Mouse (Mus musculus): Measurements from ENCODE around the gene Wdr91.

Gene Wdr91

DNA sequence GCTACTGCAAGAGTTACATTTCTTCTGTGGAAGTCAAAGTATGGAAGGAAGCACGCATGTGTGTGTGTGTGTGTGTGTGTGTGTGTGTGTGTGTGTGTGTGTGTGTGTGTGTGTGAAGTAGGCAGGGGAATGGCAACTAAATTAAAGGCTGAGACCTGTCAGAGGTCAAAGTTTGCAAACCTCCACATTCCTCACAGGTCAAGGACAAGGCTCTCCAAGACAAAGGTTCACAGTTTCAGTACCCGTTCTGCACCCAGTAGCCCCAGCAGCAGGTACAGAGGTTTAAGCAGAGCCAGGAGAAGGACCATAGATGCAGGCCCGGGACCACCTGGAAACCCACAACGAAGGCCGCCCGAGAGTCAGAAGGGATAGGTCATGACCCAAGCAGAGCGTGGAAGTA is 8.5 kb upstream of the Wdr91 start:
- DNase-seq (ENCODE audit: extremely low read depth, low read depth): no peak

DNA sequence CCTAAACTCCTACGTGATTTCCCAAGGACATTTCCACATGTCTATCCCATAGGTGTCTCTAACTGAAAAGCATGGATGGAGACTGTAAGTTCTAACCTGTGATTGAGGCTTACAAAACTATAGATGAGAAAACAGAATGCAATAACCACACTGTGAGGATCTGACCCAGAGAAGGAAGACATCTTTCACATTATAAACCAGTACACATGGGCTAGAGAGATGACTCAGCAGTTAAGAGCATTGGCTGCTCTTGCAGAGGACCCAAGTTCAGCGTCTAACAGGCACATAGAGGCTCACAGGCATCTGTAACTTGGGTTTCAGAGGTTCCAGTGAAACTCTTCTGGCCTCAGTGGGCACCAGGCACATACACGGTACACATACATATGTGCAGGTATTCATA is 3.8 kb upstream of the Wdr91 start:
- no peak for DNase-seq (ENCODE audit: extremely low read depth, low read depth)

DNA sequence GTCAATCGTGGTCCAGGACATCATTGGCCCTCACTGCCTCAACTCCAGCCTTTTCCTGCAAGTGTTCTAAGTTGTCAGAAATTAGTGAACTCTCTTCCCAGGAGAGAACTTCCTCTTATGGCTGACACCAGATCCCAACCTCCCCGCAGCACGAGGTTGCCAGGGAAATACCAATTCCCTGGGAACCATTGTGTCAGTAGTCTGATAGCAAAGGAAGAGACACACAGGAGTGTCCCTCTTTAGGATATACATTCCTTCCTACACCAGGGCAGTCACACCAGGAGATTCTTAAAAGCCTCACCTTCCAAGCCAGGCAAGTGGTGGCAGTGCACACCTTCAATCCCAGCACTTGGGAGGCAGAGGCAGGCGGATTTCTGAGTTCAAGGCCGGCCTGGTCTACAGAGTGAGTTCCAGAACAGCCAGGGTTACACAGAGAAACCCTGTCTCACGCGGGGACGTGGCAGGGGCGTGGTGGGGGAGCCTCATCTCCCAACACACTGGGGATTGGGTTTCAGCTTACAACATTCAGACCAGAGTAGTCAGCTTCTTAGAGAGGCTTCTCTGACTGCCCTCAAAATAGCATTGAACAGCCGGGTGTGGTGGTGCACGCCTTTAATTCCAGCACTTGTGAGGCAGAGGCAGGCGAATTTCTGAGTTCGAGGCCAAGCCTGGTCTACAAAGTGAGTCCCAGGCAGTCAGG is 2.8 kb upstream of the Wdr91 start:
- DNase-seq (ENCODE audit: extremely low read depth, low read depth): no peak

DNA sequence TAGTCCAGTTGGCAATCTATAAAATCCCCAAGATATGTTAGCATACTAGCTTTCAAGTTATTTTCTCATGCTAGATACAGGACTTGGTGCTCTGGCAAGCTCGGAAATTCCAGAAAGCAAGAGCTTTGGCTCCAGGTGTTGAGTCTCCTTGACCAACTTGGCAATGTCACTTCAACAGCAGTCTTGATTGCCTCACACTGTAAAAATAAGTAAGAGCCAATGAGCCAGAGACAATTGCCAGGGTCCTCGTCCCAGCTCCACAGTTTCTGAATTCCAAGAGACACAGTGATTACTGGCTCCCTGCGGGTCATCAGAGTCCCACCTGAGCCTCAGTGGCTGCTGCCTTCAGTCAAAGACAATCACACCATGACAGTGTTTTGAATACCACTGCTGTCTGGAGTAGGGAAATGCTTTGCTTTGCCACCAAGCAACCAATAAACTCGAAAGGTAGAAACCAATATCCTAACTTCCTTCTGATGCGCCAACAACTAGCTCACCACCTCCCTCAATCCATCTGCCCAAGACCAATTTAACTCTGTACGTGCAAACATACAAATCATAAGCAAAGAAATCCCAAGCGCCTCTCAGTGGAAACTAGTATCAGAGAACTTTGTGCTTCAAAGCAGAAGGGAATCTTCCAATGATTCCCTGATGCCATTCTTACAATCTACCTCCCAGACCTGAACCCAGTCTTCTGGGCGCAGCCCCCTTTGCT is 888 bp downstream of the Wdr91 start:
- DNase-seq (ENCODE audit: extremely low read depth, low read depth): no peak

DNA sequence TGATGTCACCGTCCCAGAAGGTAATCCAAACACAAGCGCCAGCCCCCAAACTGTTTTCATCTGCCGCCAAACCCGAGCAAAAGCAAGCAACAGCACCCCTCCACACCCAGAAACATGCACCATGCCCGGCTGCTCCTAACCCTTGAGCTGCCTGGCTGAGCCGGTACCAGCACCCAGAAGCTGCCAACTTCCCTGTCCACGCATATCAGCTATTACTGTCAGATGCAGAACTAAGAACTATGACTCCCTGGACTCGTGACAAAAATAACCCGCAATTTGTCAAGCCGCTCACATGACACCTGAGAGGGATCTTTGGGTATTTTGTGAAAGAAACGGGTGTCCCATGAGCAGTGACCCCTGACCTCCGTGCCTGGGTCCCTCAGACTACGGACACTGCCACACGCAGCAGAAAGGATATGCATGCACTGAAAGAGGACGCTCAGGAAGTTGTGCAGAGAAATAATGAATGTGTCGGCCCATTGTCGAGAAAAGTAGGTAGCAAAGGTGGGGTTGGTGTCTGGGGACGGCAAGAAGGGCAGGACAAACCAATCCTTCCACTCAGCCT is 2.9 kb downstream of the Wdr91 start:
- DNase-seq (ENCODE audit: extremely low read depth, low read depth): no peak

DNA sequence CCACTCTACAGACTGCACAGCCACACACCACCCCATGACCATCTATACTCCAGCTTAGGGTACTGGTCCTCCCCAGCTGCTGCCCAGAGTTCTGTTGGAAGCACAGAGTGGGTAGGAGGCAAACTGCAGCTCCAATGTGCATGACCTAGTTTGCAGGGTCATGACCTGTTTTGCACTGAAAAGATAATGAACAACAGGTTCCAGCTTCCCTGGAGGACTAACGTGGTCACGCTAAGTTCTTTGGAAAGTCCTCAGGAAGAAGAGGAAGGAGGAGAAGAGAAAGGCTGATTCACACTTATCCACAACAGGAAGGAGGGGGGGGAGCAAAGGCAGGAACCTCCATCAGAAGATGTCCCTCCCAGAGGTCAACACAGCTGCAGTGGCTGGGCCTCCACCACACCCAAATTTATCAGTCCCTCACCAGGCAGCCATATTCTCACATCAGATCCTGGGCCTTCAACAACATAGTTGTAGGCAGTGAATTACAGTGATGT is 3.5 kb downstream of the Wdr91 start:
- no peak for DNase-seq (ENCODE audit: extremely low read depth, low read depth)

DNA sequence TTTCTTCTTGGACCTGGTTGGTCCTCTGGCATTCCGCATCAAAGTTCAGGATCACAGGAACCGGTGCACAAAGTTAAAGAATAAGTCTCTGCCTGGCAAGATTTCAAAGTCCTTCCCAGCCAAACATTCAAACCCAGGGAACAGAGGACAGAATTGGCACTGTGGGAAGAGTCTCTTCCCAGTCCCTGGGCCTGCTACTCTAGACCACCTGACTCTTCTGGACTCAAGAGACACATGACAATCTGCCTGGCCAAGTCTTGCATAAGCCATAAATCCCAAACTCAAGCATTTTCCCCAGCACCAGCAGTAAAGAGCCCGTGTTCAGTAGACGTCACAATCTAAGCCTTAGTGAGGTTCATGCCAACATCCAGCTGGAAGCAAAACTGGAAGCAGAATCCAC is 4.0 kb downstream of the Wdr91 start:
- DNase-seq (ENCODE audit: extremely low read depth, low read depth): no peak

DNA sequence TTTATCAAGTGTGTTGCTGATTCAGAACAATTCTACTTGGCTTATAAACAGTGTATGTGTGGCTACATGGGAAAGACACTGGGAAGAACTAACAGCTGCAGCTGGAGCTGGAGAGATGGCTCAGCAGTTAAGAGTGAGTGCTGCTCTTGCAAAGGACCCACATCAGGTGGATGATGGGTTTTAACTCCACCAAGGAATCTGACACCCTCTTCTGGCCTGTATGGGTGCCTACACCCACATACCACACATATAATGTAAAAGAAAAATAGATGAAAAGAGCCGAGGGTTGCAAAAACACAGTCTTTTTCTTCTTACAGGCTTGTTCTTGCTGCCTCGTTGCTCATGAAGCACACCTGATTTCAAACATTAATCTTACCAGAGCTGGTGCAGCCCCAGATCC is 4.6 kb downstream of the Wdr91 start:
- no peak for DNase-seq (ENCODE audit: extremely low read depth, low read depth)

DNA sequence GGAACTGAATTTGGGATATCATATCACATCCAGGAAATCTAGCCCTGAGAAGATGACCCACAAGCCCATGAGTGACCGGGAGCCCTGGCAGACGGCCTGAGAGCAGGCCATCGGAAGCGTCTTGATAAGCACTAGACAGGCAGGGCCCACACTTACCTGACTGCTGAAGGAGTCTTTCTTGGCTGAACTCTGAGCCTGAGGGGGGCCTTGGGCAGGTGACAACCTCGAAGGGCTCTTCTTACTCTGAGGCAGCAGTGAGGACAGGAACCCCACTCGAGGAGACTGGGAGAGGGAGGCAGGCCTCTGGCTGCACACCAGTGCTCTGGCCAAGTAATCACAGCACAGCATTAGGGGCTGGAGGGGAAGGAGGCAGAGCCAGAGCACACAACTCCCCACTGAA is 6.3 kb downstream of the Wdr91 start:
- DNase-seq (ENCODE audit: extremely low read depth, low read depth): no peak

DNA sequence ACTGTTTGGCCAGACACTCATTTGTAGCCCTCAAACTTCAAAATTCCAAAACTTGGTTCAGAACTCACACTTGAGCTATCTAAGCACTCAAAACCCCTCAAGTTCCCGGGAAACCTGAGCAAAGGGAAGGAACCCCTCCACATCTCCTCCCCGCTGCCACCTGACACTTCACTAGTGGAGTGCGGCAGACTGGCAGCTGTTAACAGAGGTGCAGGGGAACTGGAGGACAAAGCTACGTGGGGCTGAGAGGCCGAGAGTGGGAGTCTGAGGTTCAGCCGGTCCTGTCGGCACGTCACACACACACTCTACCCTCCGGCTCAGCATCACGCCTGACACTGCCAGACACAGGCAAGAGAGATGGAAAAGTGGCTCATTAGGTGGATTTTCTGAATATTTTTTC is 6.8 kb downstream of the Wdr91 start:
- no peak for DNase-seq (ENCODE audit: extremely low read depth, low read depth)

DNA sequence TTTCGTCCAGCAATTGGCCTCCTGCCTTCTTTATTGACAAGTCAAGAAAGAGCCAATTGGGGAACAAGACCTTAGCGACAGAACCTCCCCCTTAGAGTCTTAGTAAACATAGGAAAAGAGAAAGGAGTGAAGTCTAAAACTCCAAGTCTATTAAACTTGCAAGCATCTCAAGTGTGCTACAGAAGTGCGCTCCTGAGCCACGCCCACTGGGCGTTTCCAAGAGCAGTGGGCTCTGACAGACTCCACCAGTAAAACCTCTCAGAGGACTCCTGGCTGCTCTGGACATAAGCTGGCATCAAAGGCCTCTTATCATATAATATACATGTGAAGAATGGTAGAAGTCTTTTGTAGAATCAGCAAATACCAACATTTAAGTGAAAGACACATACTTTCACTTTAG is 7.2 kb downstream of the Wdr91 start:
- DNase-seq (ENCODE audit: extremely low read depth, low read depth): no peak

DNA sequence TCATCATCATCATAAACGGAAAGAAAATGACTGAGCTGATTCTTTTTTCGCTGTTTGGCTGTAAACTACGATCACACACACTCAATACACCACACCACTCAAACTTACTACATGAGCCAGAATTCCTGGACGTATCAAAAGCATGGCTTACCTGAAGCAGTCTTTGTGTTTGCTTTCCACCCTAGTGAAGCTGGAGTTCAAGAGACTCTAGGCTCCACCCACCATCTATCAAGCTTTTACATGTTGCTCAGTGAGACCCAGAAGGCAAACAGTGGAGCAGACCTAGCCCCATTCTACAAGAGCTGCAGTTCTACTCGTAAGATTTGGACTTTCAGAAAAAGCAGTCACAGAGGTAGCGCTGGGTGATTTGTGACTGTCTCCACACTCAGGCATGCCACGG is 8.1 kb downstream of the Wdr91 start:
- DNase-seq (ENCODE audit: extremely low read depth, low read depth): no peak

DNA sequence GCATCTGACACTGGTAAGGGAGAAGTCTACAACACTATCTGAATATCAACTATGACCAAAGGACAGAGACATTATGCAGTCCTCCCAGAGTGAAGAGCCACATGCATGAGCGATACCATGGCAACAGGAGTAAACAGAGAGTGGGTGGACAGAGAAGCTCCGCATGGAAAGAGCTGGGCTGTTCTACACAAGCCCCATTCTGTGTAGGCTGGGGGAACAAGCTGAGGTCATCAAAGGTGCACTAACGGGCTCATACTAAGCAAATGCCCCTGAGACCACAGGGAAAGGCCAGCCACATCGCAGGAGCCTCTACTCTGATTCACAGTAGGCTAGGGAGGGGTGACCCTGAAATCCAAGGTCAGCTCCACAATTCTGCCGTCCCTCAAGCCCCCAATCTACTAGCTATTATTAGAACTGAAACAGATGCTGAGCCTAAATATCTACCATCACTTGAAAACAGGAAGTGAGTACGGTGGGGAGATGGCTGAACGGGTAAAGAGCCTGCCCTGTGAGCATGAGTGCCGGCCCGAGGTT is 8.7 kb downstream of the Wdr91 start:
- DNase-seq (ENCODE audit: extremely low read depth, low read depth): no peak

DNA sequence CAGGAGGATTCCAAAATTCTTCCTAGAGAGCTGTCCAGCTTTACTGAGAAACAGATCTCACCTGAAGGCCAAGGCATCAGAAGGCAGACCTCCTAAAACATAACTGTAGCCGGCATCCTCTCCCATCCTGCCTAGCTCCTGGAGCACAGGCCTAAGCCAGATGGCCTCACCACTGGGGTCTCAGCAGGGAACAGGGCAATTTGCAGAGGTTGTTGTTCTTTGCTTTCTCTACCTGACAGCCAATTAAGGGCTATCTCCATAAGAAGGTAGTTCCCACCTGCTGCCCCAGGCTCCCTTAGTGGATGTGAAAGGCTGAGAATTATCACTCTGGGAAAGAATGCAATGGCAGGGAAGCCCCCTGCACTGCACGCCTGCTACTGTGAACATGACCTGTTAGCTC is 9.7 kb downstream of the Wdr91 start:
- DNase-seq (ENCODE audit: extremely low read depth, low read depth): no peak

DNA sequence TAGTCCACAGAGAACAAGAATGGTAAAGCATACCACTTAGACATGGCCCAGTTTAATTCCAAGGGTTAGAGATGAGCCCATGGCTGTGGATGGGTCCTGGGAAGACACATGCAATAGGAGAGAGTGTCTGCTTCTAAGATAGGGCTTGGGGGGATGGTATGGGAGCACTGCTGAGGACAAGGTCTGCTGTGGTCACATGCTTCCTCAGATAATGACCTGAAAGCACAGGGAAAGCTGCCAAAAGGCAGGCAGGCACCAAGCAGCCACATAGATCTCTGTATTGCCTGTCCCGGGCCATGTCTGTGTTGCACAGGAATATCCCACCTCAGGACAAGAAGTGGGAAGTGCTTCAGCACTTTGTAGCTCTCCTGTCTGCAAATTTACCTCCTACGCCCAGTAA is 11.5 kb downstream of the Wdr91 start:
- DNase-seq (ENCODE audit: extremely low read depth, low read depth): no peak

DNA sequence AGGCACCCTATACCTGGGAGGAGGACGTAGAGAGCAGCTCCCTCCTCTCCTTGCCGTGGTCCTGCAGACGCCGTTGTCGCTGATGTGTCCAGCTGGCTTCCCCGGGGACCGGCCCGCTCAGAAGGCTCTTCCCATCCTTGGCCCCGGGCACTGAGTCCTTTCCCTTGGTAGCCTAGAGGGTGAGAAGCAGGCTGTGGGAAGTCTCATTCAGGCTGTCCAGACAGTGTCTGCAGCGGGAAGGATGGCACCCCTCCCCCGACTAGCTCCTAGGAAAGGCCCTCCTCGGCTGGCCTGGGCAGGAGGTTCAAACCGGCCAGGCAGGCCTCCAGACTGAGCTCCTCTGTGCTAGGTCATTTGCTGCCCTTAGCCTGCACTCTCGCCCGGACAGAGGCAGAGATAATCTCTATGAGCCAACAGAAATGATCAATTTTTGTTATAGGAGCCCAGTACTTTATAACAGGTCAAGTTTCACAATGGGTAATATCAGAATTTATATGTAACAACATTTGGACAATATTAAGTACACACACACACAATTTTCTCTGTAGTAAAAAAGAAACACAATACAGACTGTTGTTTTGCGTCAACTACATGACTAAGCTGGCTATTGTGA is 14.4 kb downstream of the Wdr91 start:
- DNase-seq (ENCODE audit: extremely low read depth, low read depth): no peak

DNA sequence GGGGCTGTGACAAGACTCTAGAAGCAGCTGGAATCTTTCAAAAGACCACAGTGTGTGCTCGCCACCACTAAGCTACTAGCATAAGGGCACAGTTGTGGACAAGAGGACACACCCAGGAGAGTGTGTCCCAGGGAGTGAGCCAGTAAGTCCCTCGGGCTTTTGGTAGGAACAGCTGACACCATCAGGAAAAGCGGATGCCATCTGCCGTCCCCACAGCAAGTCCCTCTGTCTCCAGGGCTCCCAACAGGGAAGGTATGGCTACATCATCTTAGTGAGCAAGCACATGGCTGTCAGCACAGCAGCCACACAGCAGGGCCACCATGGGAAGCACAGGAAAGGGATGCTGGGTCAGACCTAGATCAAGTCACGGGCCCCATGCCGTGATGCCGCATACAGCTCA is 15.1 kb downstream of the Wdr91 start:
- DNase-seq (ENCODE audit: extremely low read depth, low read depth): no peak

DNA sequence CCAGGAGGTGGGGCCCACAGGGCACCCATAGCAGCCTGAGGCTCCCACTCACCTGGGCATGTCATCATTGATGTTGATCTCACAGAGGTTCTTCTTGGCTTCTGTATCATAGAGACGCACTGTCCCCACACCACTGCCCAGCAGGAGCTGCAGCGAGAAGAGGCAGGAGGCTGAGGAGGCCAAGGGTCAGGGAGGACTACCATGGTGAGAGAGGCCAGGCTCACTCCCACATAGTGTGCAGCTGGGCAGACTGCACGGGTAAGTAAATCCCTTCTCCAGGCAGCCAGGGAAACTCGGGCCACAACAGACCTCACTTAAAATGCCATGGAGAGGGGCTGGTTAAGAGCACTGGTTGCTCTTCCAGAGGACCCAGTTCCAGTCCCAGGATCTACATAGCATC is 21.5 kb downstream of the Wdr91 start:
- no peak for DNase-seq (ENCODE audit: extremely low read depth, low read depth)

DNA sequence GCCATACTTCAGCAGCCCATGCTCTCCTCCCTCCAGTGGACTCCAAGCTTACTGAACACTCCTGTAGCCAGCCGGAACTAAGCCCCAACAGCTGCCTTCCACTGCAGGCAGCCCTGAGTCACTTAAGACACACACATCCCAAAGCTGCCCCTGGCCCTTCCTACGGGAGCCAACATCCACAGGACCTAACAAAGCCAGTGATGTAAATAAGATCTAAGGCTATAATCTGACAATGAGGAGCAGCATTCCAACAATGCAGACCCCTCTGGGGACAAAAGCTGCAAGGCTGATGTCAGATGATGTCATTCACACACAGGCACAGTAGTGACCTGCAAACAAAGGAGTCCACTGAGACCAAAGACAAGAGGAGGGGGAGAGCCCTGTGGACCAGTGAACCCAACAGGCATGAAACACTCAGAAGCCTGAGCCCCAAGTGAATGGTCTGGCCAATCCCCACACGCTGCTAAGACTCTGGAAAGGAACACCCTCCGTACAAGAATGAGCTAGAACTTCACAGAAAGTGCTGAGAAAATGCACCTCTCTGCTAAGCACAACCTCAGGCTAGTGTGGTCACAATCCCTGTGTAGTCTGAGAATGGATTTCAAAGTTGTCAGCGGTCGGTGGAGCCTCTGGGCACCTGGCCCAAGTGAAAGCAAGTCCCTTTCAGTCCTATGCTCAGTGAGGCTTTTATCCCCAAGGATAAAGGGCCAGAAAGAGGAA is 23.4 kb downstream of the Wdr91 start:
- DNase-seq (ENCODE audit: extremely low read depth, low read depth): no peak

DNA sequence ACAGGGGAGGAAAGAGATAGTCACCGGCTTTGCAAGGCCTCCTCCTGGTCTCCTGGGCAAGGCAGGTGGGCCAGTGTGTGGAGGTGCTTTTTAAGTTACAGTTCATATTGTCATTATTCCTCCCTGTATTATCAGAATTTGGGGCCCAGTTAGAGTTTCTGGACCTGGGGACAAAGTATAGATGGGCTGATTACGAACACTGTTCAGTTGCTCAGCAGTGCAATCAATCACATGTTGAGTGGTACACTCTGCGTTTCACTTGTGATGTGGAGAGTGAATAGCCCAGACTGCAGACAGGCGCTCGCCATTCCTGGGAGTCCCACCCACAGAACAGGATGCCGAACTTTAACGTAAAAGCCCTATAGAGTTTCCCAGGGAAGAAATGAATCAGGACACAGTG is 26.0 kb downstream of the Wdr91 start:
- DNase-seq (ENCODE audit: extremely low read depth, low read depth): no peak

DNA sequence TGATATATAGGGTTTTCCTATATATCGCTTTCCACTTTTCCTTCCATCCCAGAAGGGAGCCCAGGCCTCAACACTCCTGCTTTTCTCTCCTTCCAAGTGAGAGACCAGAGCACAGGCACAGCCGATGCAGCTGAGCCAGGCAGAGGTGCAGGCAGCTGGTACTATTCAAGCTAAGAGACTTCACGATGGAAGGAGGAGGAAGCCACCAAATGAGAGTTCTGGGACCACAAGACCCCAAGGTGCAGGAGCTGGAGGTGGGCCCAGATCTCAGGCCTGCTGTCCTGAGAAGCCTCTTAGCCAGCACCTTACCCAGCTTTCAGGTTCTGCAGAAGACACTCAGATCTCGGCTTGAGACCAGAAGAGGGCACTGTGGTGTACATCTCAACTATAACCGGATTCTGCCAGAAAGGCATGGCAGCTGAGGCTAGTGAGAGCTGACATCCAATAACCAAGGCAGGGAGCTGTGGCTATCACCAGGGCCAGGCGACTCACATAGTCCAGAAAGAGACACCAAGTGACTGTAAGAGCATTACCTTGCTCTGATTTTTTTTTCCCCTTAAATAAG is 30.7 kb downstream of the Wdr91 start:
- DNase-seq (ENCODE audit: extremely low read depth, low read depth): no peak
